Mouse (Mus musculus) liver, embryonic 15.5 days (tissue): ENCODE measurements at regions not wholly inside any gene's neighbourhood (a gene's known extent, or its start where the extent isn't known, plus 50 kb on each side); places are given as distances from the start of the nearest gene placed in this dataset.
"Not testable (repeated sequence)": the region's sequence is repeated elsewhere in the genome, so short reads cannot be mapped to it uniquely, and the experiment has no call there.

Source experiments
- ATAC-seq: fragments of 200-750 bp; cut with Nextera tagmentation; 2 replicates; pipeline ENCODE4 v1.8.0; 2017; ENCODE audit warnings: moderate number of reproducible peaks, mild to moderate bottlenecking, moderate library complexity; ENCODE audit not compliant: insufficient read depth
- H3K27ac ChIP-seq: fragments of 300-500 bp; sonication (generic); replicated peaks from 2 replicates; pipeline ENCODE4 v1.5.1; 2015; ENCODE audit warnings: mild to moderate bottlenecking, inconsistent platforms
- H3K27me3 ChIP-seq: fragments of 300-500 bp; sonication (generic); 2 replicates; pipeline ENCODE4 v1.6.1; 2015; ENCODE audit warnings: mild to moderate bottlenecking, inconsistent platforms
- H3K36me3 ChIP-seq: fragments of 300-500 bp; sonication (generic); replicated peaks from 2 replicates; pipeline ENCODE4 v1.6.1; 2015; ENCODE audit warnings: moderate library complexity, mild to moderate bottlenecking, inconsistent platforms
- H3K4me1 ChIP-seq: fragments of 300-500 bp; sonication (generic); replicated peaks from 2 replicates; pipeline ENCODE4 v1.6.1; 2015; ENCODE audit warnings: inconsistent platforms
- H3K4me2 ChIP-seq: fragments of 300-500 bp; sonication (generic); 2 replicates; pipeline ENCODE4 v1.6.1; 2015; ENCODE audit warnings: moderate library complexity, mild to moderate bottlenecking, inconsistent platforms
- H3K4me3 ChIP-seq: fragments of 300-500 bp; sonication (generic); replicated peaks from 2 replicates; pipeline ENCODE4 v1.5.1; 2015; ENCODE audit warnings: mild to moderate bottlenecking, inconsistent platforms
- H3K9ac ChIP-seq: fragments of 300-500 bp; sonication (generic); 2 replicates; pipeline ENCODE4 v1.6.1; 2015; ENCODE audit warnings: moderate library complexity, mild to moderate bottlenecking, inconsistent platforms
- H3K9me3 ChIP-seq: fragments of 300-500 bp; sonication (generic); replicated peaks from 2 replicates; pipeline ENCODE4 v1.6.1; 2016; ENCODE audit warnings: inconsistent platforms
- WGBS: fragments of 180-500 bp; shearing (Covaris S2); methylation state at CpG from one replicate; pipeline ENCODE4 v1.1.7; 2015; ENCODE audit warnings: mixed read lengths; ENCODE audit not compliant: insufficient replicate concordance; 5-methylcytosine and 5-hydroxymethylcytosine counted together

DNA sequence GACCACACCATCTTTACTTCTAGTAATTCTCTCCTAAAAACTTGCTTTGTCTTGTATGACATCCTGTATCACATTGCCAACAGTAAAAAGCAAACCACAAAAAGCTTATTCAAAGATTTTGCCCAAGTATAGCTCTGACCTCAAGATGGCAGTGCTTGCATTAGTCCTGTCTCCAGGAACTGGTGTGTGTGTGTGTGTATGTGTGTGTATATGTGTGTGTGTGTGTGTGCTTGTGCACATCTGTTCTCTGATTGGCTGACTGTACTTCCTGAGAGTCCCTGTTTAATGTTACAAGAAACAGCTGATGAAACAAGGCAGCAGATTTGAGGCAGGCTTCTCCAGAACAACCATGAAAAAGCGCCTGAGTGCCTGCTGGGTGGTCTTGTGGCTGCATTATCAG, 735.0 kb downstream of the Dad1 start:
- not testable (repeated sequence) for H3K27me3 ChIP-seq, H3K4me1 ChIP-seq, H3K4me3 ChIP-seq, H3K4me2 ChIP-seq, H3K36me3 ChIP-seq, H3K27ac ChIP-seq, ATAC-seq, H3K9ac ChIP-seq, H3K9me3 ChIP-seq
- no CpG with 5 or more reads among the region's 1 CpGs for WGBS

- WGBS: no CpG with 5 or more reads among the region's 10 CpGs
- not testable (repeated sequence) for H3K4me3 ChIP-seq, H3K9ac ChIP-seq, H3K27ac ChIP-seq, ATAC-seq, H3K4me2 ChIP-seq, H3K9me3 ChIP-seq, H3K36me3 ChIP-seq, H3K4me1 ChIP-seq, H3K27me3 ChIP-seq
Measured at GRCm38 (mm10) chr14:53516623-53517238, 737.2 kb downstream of the Dad1 start.

GRCm38 (mm10) chr14:53505389-53505788, 748.5 kb downstream of the Dad1 start:
- ATAC-seq, H3K27me3 ChIP-seq, H3K4me3 ChIP-seq, H3K4me1 ChIP-seq, H3K9me3 ChIP-seq, H3K9ac ChIP-seq, H3K27ac ChIP-seq, H3K4me2 ChIP-seq, H3K36me3 ChIP-seq: not testable (repeated sequence)
- WGBS: 20% methylated on average over 1 of the region's 2 CpGs

DNA sequence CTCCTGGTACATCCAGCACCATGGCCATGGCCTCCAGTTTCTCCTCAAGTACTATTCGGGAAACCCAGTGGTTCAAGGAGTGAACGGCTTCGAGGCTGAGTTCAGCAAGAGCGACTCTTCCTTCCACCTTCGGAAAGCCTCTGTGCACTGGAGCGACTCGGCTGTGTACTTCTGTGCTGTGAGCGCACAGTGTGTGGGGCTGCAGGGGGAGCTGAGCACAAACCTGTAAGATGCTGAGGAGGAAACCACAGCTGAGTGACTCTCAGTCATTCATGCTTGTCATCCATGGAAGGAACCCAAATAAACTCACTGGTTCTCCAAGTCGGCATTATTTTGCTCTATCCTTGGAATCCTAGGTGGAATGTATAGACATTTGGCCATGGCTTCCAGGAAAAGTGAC, 765.5 kb downstream of the Dad1 start:
- not testable (repeated sequence) for H3K9ac ChIP-seq, ATAC-seq

DNA sequence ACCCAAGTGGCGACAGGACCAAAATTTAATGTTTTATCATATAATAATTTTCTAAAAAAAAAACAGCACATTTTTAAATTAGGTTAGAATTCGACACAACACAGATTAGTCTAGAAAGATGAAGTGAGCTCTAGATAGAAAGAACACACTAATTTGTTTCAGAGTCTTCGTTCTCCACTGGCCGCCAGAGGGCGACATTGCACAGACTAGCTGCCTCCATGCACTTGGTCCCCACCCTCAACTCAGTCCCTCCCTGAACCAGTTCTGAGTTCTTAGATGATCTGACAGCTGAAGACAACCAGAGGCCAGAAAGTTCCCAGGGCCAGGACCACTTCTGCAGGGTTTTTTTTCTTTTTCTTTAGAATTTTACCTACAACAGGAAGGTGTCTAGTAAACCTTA, 766.3 kb downstream of the Dad1 start:
- H3K4me3 ChIP-seq, ATAC-seq, H3K9me3 ChIP-seq, H3K27ac ChIP-seq, H3K9ac ChIP-seq, H3K27me3 ChIP-seq, H3K36me3 ChIP-seq, H3K4me1 ChIP-seq, H3K4me2 ChIP-seq: not testable (repeated sequence)
- WGBS: 14% methylated on average over 5 of the region's 5 CpGs

More for the DNA sequence above, 765.5 kb downstream of the Dad1 start:
- H3K4me3 ChIP-seq, H3K4me2 ChIP-seq, H3K36me3 ChIP-seq, H3K27me3 ChIP-seq, H3K27ac ChIP-seq, H3K9me3 ChIP-seq, H3K4me1 ChIP-seq: not testable (repeated sequence)
- 77% methylated on average over 8 of the region's 9 CpGs for WGBS

- H3K4me3 ChIP-seq, H3K9me3 ChIP-seq, H3K36me3 ChIP-seq, H3K4me1 ChIP-seq, H3K27ac ChIP-seq, H3K9ac ChIP-seq, H3K27me3 ChIP-seq, H3K4me2 ChIP-seq, ATAC-seq: not testable (repeated sequence)
- 61% methylated on average over 7 of the region's 7 CpGs for WGBS
Measured at GRCm38 (mm10) chr14:53474170-53474569, 779.7 kb downstream of the Dad1 start.

- H3K36me3 ChIP-seq, H3K27ac ChIP-seq, H3K4me3 ChIP-seq, H3K27me3 ChIP-seq, H3K4me1 ChIP-seq, ATAC-seq, H3K9ac ChIP-seq, H3K9me3 ChIP-seq, H3K4me2 ChIP-seq: not testable (repeated sequence)
Measured at GRCm38 (mm10) chr14:53460790-53461189, 793.1 kb downstream of the Dad1 start.

GRCm38 (mm10) chr14:53454001-53454400, 799.9 kb downstream of the Dad1 start:
- no peak overlapping the region for H3K4me3 ChIP-seq
- H3K36me3 ChIP-seq: no peaks in the 10 kb centered on the region
- WGBS: 63% methylated on average over 1 of the region's 1 CpGs
- H3K4me2 ChIP-seq: no peak overlapping the region
- H3K27ac ChIP-seq: no peak overlapping the region
- no peaks in the 10 kb centered on the region for H3K4me1 ChIP-seq
- H3K9ac ChIP-seq: no peak overlapping the region
- no peaks in the 10 kb centered on the region for H3K9me3 ChIP-seq
- no peaks in the 10 kb centered on the region for H3K27me3 ChIP-seq
- no peak for ATAC-seq

DNA sequence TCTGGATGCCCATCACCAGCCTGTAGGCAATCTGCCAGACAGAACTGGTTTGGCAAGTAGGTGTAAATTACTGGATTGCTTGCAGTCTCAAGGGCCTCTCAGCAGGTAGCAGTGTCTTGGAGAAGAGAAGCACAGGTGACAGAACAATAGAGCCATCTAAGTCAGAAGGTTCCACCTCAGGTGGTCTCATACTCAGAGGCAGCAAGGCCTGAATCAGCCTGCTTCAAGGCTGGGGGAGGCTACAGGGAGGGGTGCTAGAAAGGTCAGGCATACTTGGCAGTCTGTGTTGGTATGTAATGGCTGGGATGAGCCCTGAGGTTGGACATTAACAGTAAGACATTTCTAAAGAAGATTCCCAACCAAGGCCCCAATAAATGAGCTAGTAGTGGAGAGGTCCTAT, 814.3 kb downstream of the Dad1 start:
- H3K9ac ChIP-seq, ATAC-seq, H3K36me3 ChIP-seq, H3K9me3 ChIP-seq, H3K4me1 ChIP-seq, H3K4me3 ChIP-seq, H3K27me3 ChIP-seq, H3K27ac ChIP-seq, H3K4me2 ChIP-seq: not testable (repeated sequence)

DNA sequence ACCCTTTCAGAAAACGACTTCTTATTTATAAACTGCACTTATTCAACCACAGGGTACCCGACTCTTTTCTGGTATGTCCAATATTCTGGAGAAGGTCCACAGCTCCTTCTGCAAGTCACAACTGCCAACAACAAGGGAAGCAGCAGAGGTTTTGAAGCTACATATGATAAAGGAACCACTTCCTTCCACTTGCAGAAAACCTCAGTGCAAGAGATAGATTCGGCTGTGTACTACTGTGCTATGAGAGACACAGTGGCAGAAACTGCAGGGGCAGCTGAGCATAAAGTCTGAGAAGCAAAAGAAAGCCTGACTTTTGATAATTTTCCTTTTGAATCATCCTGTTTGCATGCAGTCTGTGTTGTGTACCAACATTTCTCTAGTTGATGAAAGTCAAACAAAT, 823.8 kb downstream of the Dad1 start:
- ATAC-seq, H3K4me3 ChIP-seq, H3K36me3 ChIP-seq, H3K9ac ChIP-seq, H3K9me3 ChIP-seq, H3K27ac ChIP-seq, H3K4me1 ChIP-seq, H3K4me2 ChIP-seq, H3K27me3 ChIP-seq: not testable (repeated sequence)
- WGBS: 15% methylated on average over 2 of the region's 3 CpGs

DNA sequence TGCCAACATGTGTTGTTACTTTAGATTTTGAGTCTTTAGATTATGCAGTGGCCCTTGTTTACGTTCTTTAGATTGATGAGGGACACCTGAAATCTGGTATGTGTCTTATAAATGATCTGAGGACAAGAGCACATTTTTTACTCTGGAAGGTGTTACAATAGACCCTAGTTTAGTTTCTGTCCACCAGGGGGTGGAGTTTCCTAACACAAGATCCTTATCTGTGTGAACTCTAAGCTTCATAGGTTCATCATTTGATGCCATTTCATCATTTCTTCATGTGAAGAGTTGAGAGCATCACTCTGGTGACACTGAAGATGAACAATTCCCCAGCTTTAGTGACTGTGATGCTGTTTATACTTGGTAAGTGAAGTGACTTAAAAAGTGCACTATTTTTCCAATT, 825.5 kb downstream of the Dad1 start:
- H3K27ac ChIP-seq, H3K4me1 ChIP-seq, H3K9me3 ChIP-seq, H3K4me3 ChIP-seq, H3K9ac ChIP-seq, ATAC-seq, H3K27me3 ChIP-seq, H3K36me3 ChIP-seq, H3K4me2 ChIP-seq: not testable (repeated sequence)
- WGBS: 86% methylated on average over 1 of the region's 1 CpGs

GRCm38 (mm10) chr14:53427636-53428035, 826.3 kb downstream of the Dad1 start:
- not testable (repeated sequence) for ATAC-seq, H3K36me3 ChIP-seq, H3K27me3 ChIP-seq, H3K9ac ChIP-seq, H3K27ac ChIP-seq, H3K4me1 ChIP-seq, H3K4me3 ChIP-seq, H3K9me3 ChIP-seq, H3K4me2 ChIP-seq
- 78% methylated on average over 10 of the region's 10 CpGs for WGBS
